Mouse (Mus musculus): Measurements from ENCODE around the gene Olfr311.
A peak's percentile ranks its signal among the peaks of the same experiment; 100 is the strongest.
"Not testable (repeated sequence)": the region's sequence is repeated elsewhere in the genome, so short reads cannot be mapped to it uniquely, and the experiment has no call there.

Olfr311 gene

DNA sequence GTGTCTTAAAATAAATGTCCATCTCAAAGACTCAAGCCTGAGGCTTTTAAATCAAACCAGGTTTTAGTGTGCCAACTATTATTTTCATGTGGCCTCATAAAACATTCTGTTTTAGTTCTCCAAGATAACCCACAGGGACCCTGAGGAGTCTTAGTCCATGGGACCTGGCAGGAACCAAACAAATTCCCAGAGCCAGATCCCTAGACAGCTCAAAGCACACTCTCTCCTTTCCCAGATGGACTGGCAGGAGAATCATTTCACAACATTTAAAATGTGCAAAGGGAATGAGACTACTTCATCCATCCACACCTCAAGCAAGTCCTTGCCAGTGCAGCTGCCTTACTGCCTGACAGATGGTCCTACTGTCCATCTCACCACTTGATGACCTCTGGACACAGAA is at the start of gene Olfr311:
Gene Olfr311, plus strand, starts transcription at position 301 of the 400 bp plus-strand sequence.
- not testable (repeated sequence) for DNase-seq (ENCODE audit: low spot score in 2 of 2)

DNA sequence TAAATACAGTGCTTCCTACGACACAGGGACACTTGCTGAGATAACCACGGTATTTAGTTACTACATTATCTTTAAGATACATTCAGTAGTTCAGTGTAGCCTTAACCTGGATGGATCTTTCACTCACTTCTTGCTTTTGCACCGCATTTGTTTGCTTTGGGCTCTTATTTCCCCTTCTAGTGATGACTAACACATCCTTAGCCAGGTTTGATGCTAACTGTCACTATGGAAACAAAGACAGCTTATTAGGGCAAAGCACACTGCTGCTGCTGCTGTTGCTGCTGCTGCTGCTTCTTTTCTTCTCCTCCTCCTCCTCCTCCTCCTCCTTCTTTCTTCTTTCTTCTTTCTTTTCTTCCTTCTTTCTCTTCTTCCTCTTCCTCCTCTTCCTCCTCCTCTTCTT is 49.5 kb upstream of the Olfr311 start:
- no peak for DNase-seq (ENCODE audit: low spot score in 2 of 2)

DNA sequence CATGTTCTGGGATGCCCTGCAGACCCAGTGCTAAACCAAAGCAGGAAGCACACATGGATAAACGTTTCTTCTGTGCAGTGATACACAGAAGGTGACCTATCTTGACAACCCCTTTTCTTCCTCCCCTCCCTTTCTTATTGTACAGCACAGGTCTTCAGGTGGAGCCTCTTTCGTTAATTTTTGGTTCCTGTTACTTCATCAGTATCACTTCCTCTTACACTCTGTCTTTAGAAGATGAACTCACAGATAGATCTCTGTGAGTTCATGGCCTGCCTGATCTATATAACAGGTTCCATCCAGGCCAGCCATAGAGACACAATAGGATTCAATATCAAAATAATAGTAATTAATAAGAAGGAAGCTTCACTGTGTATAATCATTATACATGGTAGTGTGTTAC is 49.0 kb upstream of the Olfr311 start:
- DNase-seq (ENCODE audit: low spot score in 2 of 2) = no peak

DNA sequence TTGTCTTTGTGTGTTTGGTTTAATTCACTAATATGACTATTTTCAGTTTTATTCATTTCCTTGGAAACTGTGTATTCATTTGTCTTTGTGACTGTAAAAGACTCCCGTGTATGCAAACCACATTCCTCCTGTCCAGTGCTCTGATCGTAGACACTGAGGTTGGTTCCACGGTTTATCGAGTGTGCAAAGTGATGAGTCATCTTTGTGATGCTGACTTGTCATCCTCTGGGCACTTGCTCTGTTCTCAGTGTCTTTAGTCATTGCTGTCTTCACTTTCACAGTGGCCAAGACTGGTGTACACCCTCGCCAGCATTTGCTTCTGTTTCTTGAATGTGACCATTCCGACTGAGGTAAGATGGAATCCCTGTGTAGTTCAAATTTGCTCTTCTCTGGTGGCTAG is 48.4 kb upstream of the Olfr311 start:
- DNase-seq (ENCODE audit: low spot score in 2 of 2) = no peak

DNA sequence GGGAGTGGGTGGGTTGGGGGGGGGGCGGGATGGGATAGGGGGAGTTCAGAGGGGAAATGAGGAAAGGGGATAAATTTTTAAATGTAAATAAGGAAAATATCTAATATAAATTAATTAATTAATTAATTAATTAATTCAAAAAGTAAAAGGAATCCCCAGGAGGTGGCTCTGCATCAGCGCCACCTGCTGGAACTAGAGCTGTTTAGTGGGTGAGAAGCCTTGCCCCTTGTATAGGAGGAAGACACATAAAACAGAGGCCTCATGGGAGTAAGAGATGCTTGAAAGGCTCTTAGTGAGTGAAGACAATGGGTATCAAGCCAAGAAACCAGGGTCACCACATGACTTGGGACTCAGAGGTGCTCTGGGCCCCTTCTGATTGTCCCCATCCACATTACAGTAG is 43.2 kb upstream of the Olfr311 start:
- DNase-seq (ENCODE audit: low spot score in 2 of 2) = no peak

DNA sequence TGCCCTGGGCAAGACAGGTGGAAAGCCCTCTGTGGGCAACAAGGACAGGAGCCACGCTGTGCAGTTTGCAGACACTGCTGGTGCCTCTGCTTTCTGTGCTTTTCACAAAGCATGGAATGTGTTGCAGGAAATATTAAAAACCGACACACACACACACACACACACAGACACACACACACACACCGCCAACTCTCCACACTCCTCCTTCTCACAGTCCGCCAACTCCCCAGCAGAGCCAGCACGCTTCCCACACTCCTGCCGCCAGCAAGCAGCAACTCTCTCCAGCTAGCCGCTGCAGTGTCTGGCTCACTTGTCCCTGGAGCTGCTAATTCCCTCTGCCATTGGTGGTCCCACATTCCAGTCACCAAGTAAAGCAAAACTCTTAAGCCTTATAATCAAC is 42.2 kb upstream of the Olfr311 start:
- peak; percentile 42 to 81 for DNase-seq (ENCODE audit: low spot score in 2 of 2)

DNA sequence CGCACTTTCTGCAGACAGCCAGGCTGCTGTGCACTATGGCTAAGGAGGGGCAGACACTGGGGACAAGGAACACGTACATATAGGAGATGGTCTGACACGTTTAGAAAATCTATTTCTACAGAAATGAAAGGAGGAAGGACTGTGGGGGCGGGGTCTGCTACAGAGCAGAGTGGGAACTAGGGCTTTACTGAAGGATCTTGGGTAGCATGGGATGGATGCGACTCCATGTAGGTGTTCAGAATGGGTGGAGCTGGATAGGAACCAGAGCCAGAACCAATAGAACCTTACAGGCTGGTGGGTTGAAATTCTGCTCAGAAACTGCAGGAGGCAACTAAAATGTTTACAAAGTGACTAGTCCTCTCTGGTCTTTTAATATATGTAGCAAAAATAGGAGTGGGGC is 39.3 kb upstream of the Olfr311 start:
- DNase-seq (ENCODE audit: low spot score in 2 of 2) = peak in 1 of 2 experiments; percentile 45

DNA sequence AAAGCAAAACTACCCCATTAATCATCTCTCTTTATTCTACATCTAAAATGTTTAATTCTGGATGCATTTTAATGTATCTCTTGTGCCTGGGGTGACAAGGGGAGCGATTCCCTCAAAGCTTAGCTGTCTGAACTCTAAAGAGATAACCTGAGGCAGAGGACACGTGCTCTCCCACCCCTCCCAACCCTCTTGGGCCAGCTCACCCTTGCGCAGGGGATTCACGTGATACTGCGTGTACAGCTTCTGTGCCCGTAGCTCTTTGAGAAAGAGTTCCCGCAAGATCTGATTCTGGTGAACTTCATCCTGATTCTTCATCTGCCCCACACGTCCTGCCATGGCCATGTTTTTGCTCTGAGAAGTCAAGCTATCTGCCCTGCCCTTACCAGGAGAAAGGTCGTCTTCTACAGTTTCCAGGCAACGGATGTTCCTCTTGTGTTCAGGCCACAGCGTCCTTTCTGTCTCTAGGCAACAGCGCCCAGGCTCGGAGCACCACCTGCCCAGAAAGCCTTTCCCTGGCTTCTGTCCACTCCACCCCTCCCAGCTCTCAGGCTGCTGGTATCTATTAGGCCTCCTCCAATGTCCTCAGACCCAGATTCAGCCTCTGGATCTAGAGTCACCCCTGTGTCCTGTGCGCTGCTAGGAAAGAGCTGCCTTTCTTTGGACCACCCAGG is 37.4 kb upstream of the Olfr311 start, which contains the start of gene Fam183b:
Gene Fam183b, minus strand, starts transcription at position 403 of the 671 bp plus-strand sequence.
- peak in 1 of 2 experiments; percentile 11 for DNase-seq (ENCODE audit: low spot score in 2 of 2)

DNA sequence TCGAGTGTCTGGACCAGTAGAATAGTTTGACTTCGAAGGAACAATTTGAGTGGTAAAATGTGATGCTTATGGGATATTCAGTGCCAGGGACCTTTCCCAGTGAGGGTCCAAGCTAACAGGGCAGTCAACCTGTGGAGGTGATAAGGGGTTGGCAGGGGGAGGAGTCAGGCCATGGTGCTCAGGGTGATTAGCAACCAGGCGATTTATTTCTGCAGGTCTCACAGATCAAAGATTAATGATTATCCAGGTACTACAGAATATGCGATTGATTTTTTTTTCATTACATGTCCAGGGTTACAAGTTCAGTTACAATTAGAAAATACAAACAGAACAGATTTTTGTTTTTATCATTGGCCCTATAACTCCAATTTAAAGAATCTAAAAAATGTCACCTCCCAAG is 35.2 kb upstream of the Olfr311 start:
- no peak for DNase-seq (ENCODE audit: low spot score in 2 of 2)

DNA sequence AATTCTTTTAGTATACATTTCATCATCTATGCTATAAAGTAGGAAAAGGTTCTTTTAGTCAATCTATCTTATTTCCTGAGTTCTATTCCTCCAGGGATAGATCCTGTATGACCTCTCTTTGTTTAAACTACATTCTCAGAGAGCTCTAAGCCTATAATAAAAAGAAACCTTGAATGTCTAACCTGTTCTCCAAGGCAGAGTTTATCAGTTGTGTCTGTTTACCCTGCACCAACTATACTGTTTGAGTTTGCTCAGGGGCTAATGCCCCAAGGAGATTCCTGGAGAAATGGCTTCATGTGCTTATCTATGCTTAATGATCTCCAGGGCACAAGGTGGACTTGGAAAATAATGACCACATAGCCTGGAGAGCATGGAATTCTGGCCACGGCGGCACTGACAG is 34.7 kb upstream of the Olfr311 start:
- DNase-seq (ENCODE audit: low spot score in 2 of 2) = no peak

DNA sequence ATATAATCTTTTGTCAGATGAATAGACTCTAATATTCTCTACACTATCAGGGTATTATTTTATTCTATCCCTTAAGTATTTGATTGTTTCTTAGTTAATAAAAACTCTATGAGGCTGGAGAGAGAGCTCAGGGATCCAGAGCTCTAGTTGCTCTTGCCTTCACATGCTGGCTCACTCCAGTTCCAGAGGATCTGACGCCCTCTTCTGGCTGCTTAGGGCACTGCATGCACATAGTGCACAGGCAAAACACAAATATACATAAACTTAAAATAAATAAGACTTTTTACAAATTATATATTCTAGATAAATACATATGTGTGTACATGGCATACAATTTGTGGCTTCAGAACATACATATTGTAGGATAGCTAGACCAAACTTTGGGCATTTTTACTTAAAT is 27.1 kb upstream of the Olfr311 start:
- no peak for DNase-seq (ENCODE audit: low spot score in 2 of 2)

DNA sequence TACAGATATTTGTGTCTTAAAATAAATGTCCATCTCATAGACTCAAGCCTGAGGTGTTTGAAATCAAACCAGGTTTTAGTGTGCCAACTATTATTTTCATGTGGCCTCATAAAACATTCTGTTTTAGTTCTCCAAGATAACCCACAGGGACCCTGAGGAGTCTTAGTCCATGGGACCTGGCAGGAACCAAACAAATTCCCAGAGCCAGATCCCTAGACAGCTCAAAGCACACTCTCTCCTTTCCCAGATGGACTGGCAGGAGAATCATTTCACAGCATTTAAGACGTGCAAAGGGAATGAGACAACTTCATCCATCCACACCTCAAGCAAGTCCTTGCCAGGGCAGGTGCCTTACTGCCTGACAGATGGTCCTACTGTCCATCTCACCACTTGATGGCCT is 24.4 kb upstream of the Olfr311 start, which contains the start of gene Olfr313:
Gene Olfr313, plus strand, starts transcription at position 301 of the 400 bp plus-strand sequence.
- DNase-seq (ENCODE audit: low spot score in 2 of 2) = not testable (repeated sequence)

DNA sequence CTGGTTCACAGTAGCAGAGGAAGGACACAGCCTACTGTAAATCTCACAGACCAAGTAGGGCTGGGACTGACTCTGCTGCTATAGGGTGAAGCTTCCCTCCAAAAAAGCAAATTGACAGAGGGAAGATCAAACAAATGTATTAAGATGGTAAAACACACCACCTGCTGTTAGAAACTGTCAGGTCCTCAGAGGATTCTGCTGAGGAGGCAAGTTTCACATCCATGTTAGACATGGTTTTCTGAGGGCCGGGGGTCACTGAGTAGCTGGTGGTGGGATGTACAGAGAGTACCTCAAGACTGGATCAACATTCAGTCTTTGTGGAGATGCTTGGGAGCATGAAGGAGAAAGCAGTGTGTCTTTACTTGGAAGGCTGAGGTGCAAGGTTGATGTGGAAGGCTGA is 23.4 kb upstream of the Olfr311 start:
- no peak for DNase-seq (ENCODE audit: low spot score in 2 of 2)

DNA sequence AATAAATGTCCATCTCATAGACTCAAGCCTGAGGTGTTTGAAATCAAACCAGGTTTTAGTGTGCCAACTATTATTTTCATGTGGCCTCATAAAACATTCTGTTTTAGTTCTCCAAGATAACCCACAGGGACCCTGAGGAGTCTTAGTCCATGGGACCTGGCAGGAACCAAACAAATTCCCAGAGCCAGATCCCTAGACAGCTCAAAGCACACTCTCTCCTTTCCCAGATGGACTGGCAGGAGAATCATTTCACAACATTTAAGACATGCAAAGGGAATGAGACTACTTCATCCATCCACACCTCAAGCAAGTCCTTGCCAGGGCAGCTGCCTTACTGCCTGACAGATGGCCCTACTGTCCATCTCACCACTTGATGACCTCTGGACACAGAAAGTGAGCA is 10.1 kb upstream of the Olfr311 start, which contains the start of gene Olfr312:
Gene Olfr312, plus strand, starts transcription at position 301 of the 400 bp plus-strand sequence.
- DNase-seq (ENCODE audit: low spot score in 2 of 2) = not testable (repeated sequence)

DNA sequence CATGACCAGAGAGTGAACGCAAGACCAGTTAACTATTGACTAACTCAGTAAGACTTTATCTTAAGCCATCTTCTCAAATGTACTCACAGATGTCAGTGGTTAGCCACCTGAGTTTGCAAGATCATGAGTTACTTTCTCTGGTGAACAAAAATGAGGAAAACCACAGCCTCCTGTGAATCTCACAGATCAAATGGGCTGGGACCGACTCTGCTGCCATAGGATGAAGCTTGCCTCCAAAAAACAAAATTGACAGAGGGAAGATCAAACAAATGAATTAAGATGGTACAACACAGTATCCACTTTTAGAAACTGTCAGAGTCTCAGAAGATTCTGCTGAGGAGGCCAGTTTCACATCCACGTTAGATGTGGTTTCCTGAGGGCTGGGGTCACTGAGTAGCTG is 9.3 kb upstream of the Olfr311 start:
- DNase-seq (ENCODE audit: low spot score in 2 of 2) = no peak

DNA sequence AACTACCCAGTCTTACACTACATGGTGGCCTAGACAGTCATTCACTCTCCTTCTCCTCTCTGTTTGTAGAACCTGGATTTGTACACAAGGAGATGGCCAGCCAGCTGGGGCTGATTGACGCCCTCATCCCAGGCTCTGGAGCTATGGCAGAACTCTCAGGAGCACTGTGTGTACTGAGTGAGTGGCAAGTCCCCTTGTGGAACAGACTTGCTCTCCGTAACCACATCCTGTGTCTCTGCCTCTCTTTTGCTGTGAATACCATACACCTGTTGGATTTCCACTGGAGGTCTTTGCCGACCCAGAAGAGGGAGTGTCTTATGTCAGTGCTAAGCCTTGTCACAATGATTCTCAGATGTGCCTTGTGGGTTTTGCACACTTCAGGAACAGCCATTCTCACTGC is 6.5 kb upstream of the Olfr311 start:
- DNase-seq (ENCODE audit: low spot score in 2 of 2) = not testable (repeated sequence)

DNA sequence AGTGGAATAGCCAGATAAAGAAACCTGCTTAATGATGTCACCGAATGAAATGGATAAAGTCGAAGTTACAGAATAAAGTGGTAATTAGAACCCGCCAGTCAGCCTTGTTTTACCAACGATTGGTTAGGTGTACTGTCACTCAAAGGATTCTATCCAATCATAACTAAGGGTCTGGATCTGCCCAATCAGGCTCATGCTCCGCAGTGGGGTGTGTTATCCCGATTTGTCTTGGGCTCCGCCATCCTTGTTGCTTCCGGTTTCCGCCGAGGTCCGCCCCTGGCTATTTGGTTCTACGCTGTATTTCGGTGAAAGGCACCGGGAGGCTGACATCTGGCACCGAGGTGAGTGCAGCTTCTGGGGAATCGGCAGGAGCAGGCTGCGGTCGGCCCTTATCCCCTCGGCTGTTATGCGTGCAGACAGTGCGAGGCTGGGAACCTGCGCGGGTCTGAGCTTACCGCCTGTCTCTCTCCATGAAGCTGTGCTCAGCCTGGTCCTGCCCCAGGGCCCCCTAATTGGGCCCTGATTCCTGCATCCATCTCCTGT is 7.9 kb downstream of the Olfr311 start, which contains the start of gene Gm12258:
Gene Gm12258, plus strand, starts transcription at position 240 of the 543 bp plus-strand sequence.
- peak; percentile 94 to 97 for DNase-seq (ENCODE audit: low spot score in 2 of 2)

DNA sequence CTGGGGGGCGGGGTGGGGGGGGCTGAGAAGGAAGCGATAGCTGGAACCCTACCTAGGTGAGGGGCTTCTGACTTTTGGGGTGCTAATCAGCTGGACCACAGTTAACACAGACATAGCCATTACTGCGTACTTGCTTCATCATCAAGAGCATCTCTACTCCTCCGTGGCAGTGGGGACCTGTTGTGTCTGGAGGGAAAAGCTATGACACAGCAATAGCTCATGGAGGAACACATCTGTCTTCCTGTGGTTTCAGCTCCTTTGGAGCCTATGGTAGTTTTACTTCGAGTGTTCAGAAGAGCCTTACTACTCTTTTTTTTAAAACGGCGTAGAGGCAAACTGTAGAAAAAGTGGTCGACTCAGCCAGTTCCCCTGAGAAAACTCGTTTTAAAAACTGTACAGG is 8.6 kb downstream of the Olfr311 start:
- DNase-seq (ENCODE audit: low spot score in 2 of 2) = no peak

DNA sequence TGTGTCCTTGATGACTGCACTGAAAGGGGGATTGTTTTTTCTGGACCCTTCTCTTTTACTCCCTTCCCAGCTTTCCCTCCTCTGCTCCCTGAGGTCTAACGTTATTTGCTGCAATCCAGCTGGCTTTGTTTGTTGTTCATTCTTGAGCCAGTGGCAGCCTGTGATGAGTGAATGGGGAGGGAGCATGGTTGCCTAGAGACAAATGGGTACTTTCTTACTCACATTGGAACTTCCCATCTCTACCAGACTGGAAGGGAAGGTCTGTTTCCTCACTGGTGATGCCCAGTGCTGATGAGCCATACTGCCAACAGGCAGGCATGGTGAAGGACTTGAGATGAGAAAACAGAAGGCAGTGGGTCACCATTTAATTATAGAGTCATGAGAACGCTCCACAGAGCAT is 10.7 kb downstream of the Olfr311 start:
- DNase-seq (ENCODE audit: low spot score in 2 of 2) = no peak

DNA sequence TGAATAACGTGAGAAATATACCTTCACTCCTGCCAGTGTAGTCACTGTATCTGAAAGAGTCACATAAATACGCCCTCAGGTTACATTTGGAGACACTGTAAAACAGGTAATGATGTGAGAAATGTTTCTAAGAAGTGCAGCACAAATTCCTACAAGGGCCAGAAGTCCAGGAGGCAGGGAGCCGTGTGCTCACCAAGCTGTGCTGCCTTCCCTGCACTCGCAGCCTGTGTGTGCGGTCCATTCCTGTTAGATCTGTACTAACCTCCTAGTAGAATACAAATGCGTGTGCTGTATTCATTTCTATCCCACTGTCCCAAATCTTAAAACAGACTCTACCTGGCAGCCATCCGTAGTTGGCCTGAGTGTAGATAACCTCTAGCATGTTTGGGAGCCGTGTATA is 21.7 kb downstream of the Olfr311 start:
- DNase-seq (ENCODE audit: low spot score in 2 of 2) = no peak

DNA sequence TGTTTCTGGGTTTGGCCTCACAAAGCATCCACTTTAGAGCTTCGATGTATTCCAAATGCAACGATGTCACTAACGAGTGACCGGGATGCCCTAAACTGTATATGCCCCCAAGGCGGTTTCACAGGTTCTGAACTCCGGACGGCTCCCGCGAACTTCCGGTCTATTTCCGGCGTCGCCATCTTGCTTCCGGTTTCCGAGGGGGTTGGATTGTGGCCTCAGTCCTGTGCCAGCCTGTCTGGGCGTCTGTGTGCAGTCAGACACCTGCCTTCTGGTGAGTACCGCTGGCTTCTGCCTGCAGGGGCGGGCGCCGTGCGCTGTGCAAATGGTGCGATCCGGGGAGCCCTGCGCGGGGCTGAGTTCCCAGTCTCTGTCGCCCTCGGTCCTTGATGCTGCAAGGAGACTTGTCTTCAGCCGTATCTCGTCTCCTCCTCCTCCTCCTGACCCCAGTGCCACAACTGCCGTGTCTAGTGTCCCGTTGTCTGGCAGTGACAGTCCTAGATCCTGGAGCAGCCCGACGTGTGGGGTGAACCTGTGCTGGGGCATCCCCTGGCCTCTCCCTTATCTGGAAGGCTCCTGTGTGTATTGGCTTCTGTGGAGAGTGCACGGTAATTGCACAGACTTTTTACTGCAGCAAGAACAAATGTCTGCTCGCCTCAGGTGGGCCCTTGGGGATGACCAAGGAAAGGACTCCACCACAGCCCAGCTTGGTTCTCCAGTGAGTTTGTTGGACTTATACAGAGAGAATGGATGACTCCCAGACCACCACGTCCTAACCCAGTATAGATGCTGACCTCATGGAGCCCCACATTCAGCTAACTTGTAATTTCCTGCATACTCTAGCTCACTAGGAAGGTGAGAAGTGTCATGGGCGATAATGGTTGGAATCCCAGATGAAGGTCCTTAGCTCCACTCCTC is 28.2 kb downstream of the Olfr311 start, which contains the start of gene 2810021J22Rik:
Gene 2810021J22Rik, plus strand, starts transcription at position 178 of the 915 bp plus-strand sequence.
- peak; percentile 18 to 81 for DNase-seq (ENCODE audit: low spot score in 2 of 2)

DNA sequence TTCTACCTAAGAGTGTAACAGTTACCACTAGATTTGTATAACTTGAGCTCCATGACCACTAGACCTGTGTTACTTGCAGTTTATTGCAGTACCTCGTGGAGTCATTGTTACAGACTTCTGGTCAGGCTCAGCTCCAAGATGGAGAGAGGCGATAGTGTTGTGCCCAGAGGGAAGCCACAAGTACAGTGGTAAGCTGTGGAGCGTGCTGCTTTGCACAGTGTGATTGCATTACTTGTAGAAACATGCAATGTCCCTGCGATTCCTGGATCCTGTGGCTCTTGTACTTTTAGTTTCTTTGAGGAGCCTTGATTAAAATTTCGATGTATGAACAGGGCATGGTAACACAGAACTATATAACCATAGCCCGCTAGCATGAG is 28.9 kb downstream of the Olfr311 start:
- no peak for DNase-seq (ENCODE audit: low spot score in 2 of 2)
